8 mouse cellular contexts compared by ENCODE assay signal in genomic region chr7:43579440-43580171, GRCm38 (mm10). TPM values are rescaled to one million over a fixed set of nuclear protein-coding genes. Genes with fewer than 3 reads are reported as not detected.
DNase-seq lines count a peak whose midpoint lies in the region; ATAC-seq lines count a peak whose summit lies in the region.

TSS of gene Zfp719 (plus strand) at chr7:43579610.

- WGBS in heart, embryonic 13.5 days = under 1% methylated on average over 37 of the region's 37 CpGs
- WGBS in liver, embryonic 12.5 days (ENCODE audit: insufficient replicate concordance) = under 1% methylated on average over 37 of the region's 37 CpGs
- WGBS in stomach, embryonic 15.5 days = under 1% methylated on average over 37 of the region's 37 CpGs

- no peaks in the 10 kb centered on the region for H3K9me3 ChIP-seq in heart, embryonic 13.5 days
- no peaks in the 10 kb centered on the region for H3K9me3 ChIP-seq in liver, embryonic 12.5 days (replicated peaks)
- H3K9me3 ChIP-seq in stomach, embryonic 15.5 days = no peaks in the 10 kb centered on the region

- peak; percentile 97 for DNase-seq in CD4-positive, CD25-positive, alpha-beta regulatory T cell, adult 2 months (ENCODE audit: low read depth, low spot score)
- DNase-seq in fat pad, adult 2 months (ENCODE audit: extremely low read depth, low read depth, low spot score) = peak; percentile 93
- peak; percentile 95 for DNase-seq in kidney, postnatal 10 days
- DNase-seq in natural killer cell, adult 2 months (ENCODE audit: low spot score in 2 of 2) = peak; percentile 89 to 92

- peaks cover 4% of the 10 kb centered on the region for H3K4me1 ChIP-seq in brown adipose tissue, adult 24 weeks (ENCODE audit: control insufficient read depth, insufficient read depth, insufficient read length, low read length)
- H3K4me1 ChIP-seq in heart, embryonic 13.5 days = peaks cover 17% of the 10 kb centered on the region
- peaks cover 17% of the 10 kb centered on the region for H3K4me1 ChIP-seq in liver, embryonic 12.5 days
- H3K4me1 ChIP-seq in stomach, embryonic 15.5 days = peaks cover 11% of the 10 kb centered on the region

- peak within 1 kb of the TSS; percentile 82 for H3K9ac ChIP-seq in heart, embryonic 13.5 days
- peak within 1 kb of the TSS; percentile 70 for H3K9ac ChIP-seq in liver, embryonic 12.5 days
- H3K9ac ChIP-seq in stomach, embryonic 15.5 days = peak within 1 kb of the TSS; percentile 39

- ATAC-seq in heart, embryonic 13.5 days (ENCODE audit: extremely low read depth, insufficient number of reproducible peaks, low FRiP score, low TSS enrichment) = peak; percentile 88
- ATAC-seq in liver, embryonic 12.5 days = peak; percentile 91
- peak; percentile 97 for ATAC-seq in stomach, embryonic 15.5 days (ENCODE audit: insufficient read depth, low FRiP score, low read depth)

- H3K4me3 ChIP-seq in brown adipose tissue, adult 24 weeks (ENCODE audit: insufficient read depth, low read depth, low read length) = peak within 1 kb of the TSS; percentile 80
- H3K4me3 ChIP-seq in heart, embryonic 13.5 days = peak within 1 kb of the TSS; percentile 61
- peak within 1 kb of the TSS; percentile 75 for H3K4me3 ChIP-seq in liver, embryonic 12.5 days
- peak within 1 kb of the TSS; percentile 72 for H3K4me3 ChIP-seq in stomach, embryonic 15.5 days (replicated peaks)

- H3K27me3 ChIP-seq in heart, embryonic 13.5 days (replicated peaks) = no peaks in the 10 kb centered on the region
- no peaks in the 10 kb centered on the region for H3K27me3 ChIP-seq in liver, embryonic 12.5 days (replicated peaks)
- H3K27me3 ChIP-seq in stomach, embryonic 15.5 days (replicated peaks) = no peaks in the 10 kb centered on the region

- H3K4me2 ChIP-seq in heart, embryonic 13.5 days = peak within 1 kb of the TSS; percentile 79
- peak within 1 kb of the TSS; percentile 88 for H3K4me2 ChIP-seq in liver, embryonic 12.5 days
- H3K4me2 ChIP-seq in stomach, embryonic 15.5 days = peak within 1 kb of the TSS; percentile 64

- peak within 1 kb of the TSS; percentile 75 for H3K27ac ChIP-seq in brown adipose tissue, adult 24 weeks (replicated peaks; ENCODE audit: low read depth, low read length)
- peak within 1 kb of the TSS; percentile 76 for H3K27ac ChIP-seq in heart, embryonic 13.5 days (replicated peaks)
- H3K27ac ChIP-seq in liver, embryonic 12.5 days = peak within 1 kb of the TSS; percentile 78
- peak within 1 kb of the TSS; percentile 87 for H3K27ac ChIP-seq in stomach, embryonic 15.5 days

- H3K36me3 ChIP-seq in heart, embryonic 13.5 days = peaks cover 17% of the 10 kb centered on the region
- H3K36me3 ChIP-seq in liver, embryonic 12.5 days = peaks cover 12% of the 10 kb centered on the region
- peaks cover 10% of the 10 kb centered on the region for H3K36me3 ChIP-seq in stomach, embryonic 15.5 days

RNA-seq across cellular contexts. Expression of gene Zfp719, which starts in this region (rescaled TPM):
- polyA plus RNA-seq in brown adipose tissue, adult 24 weeks (2012; ENCODE audit: insufficient read depth, insufficient read length, missing spikeins) = 2.9 and 4.4 TPM in 2 replicates
- 7.0 TPM in 2 replicates for polyA plus RNA-seq in heart, embryonic 13.5 days (2015; fragmentation: Nextera tagmentation; extraction: Ambion mirVana)
- 3.4 and 3.5 TPM in 2 replicates for polyA plus RNA-seq in liver, embryonic 12.5 days (2016; fragmentation: Nextera tagmentation; extraction: Ambion mirVana)
- polyA plus RNA-seq in stomach, embryonic 15.5 days (2015; fragmentation: Nextera tagmentation; extraction: Ambion mirVana) = 10.3 and 11.3 TPM in 2 replicates

Comparison
In these comparisons a context has a peak if more than half of its experiments do, and no peak if none do; other contexts are left out.
1. Peak in every context shown above with its lines: DNase-seq, ATAC-seq, H3K4me3 ChIP-seq and H3K27ac ChIP-seq.